Mouse (Mus musculus) lung, adult 2 months (tissue): ENCODE results near the gene Aox2.

Experiments used
- CTCF ChIP-seq: fragments of 200-500 bp; IDR thresholded peaks from 2 replicates; pipeline ENCODE4 v1.5.1; 2011; ENCODE audit warnings: mild to moderate bottlenecking, low read length, control low read depth; ENCODE audit not compliant: insufficient read depth
- POLR2A ChIP-seq: fragments of 200-500 bp; IDR thresholded peaks from 2 replicates; pipeline ENCODE4 v1.6.1; 2011; ENCODE audit warnings: low read depth, mild to moderate bottlenecking, control low read depth, low read length, borderline replicate concordance; ENCODE audit errors: extremely low read depth

DNA sequence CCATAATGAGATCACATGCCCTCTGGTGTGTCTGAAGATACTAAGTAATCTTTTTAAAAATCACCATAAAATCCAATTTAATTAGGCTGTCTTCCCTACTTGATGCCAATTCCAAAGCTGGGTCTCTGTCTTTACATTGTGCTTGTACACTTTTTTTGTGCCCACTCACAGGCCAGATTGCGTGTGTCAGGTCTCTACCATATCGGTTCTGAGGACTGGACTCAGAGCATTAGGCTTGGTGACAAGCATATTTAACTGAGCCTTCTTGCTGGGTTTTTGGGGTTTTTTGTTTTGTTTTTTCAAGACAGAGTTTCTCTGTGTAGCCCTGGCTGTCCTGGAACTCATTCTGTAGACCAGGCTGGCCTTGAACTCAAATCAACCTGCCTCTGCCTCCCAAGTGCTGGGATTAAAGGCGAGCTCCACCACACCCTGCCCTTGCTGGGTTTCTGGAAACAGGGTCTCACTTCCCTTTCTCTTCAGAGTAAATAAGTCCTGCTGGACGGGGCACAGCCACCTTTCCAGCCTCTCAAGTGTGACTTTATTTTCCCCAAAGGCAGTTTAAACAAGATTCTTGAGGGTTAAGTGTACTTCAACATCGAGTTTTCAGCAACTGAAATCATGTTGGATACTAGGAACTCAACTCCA, 131.5 kb downstream of the Aox2 start:
- TF ChIP-seq POLR2A: no peak
- no peak for TF ChIP-seq CTCF
